Mouse (Mus musculus) urinary bladder, postnatal 10 days (tissue): ENCODE results near the gene Lsr.

Source experiments
- DNase-seq: peaks from one replicate; pipeline ENCODE4 v3.0.0; 2022; ENCODE audit warnings: low spot score

The Lsr gene

GRCm38 (mm10) chr7:30973251-30973500 is at the start of gene Lsr:
TSS of gene Lsr (minus strand) at chr7:30973464.
- DNase-seq = peak; percentile 31

- no peak for DNase-seq
These were observed 44.0 kb upstream of the Lsr start for GRCm38 (mm10) chr7:31017104-31017901.

- DNase-seq = no peak
These were observed 39.7 kb upstream of the Lsr start for GRCm38 (mm10) chr7:31012971-31013370.

- no peak for DNase-seq
These were observed 35.6 kb upstream of the Lsr start for GRCm38 (mm10) chr7:31008889-31009288.

GRCm38 (mm10) chr7:31008175-31008574 is 34.9 kb upstream of the Lsr start:
- DNase-seq = no peak

- no peak for DNase-seq
These were observed 34.5 kb upstream of the Lsr start for GRCm38 (mm10) chr7:31007775-31008174.

- no peak for DNase-seq
These were observed 29.4 kb upstream of the Lsr start for GRCm38 (mm10) chr7:31002650-31003049.

GRCm38 (mm10) chr7:31000505-31001020 is 27.3 kb upstream of the Lsr start:
- DNase-seq = no peak

- no peak for DNase-seq
These were observed 23.2 kb upstream of the Lsr start for GRCm38 (mm10) chr7:30996491-30996890.

GRCm38 (mm10) chr7:30993986-30994385 is 20.7 kb upstream of the Lsr start:
- no peak for DNase-seq

GRCm38 (mm10) chr7:30992148-30992547 is 18.9 kb upstream of the Lsr start:
- DNase-seq = no peak

- DNase-seq = no peak
These were observed 15.4 kb upstream of the Lsr start for GRCm38 (mm10) chr7:30988519-30989162.

GRCm38 (mm10) chr7:30985357-30985756 is 12.1 kb upstream of the Lsr start:
- no peak for DNase-seq

GRCm38 (mm10) chr7:30981703-30982102 is 8.4 kb upstream of the Lsr start:
- DNase-seq = no peak

- DNase-seq = peak; percentile 75
These were observed 431 bp upstream of the Lsr start, which contains the start of gene Fam187b for GRCm38 (mm10) chr7:30973501-30974289. TSS of gene Fam187b (plus strand) at chr7:30973790.

- DNase-seq = no peak
These were observed 626 bp downstream of the Lsr start for GRCm38 (mm10) chr7:30972426-30973250.

- no peak for DNase-seq
These were observed 1.4 kb downstream of the Lsr start for GRCm38 (mm10) chr7:30971901-30972300.

GRCm38 (mm10) chr7:30969174-30969573 is 4.1 kb downstream of the Lsr start:
- DNase-seq = no peak

GRCm38 (mm10) chr7:30968611-30969010 is 4.7 kb downstream of the Lsr start:
- DNase-seq = no peak

- no peak for DNase-seq
These were observed 6.6 kb downstream of the Lsr start for GRCm38 (mm10) chr7:30966657-30967056.

GRCm38 (mm10) chr7:30965677-30966076 is 7.6 kb downstream of the Lsr start:
- DNase-seq = no peak

- DNase-seq = no peak
These were observed 8.9 kb downstream of the Lsr start for GRCm38 (mm10) chr7:30964366-30964765.
